Comparison of ENCODE assay signal across 15 mouse cellular contexts in genomic region chr9:27277401-27278087, GRCm38 (mm10). TPM values are rescaled to one million over a fixed set of nuclear protein-coding genes. Genes with fewer than 3 reads are reported as not detected.
"Had no signal": no experiment of that assay in that cellular context is flagged by ENCODE, and none has a peak within 500 bp of the region (broad histone marks: within the 10 kb centered on the region; RNA-seq: fewer than 3 reads in every experiment).

No protein-coding gene starts in this region.

- ATAC-seq: lung, postnatal 0 days; midbrain, embryonic 13.5 days had no signal

- H3K27ac ChIP-seq: limb, embryonic 13.5 days; liver, embryonic 15.5 days; macrophage; midbrain, embryonic 13.5 days; neural tube, embryonic 15.5 days had no signal

- H3K4me2 ChIP-seq: limb, embryonic 13.5 days; liver, embryonic 11.5 days; liver, embryonic 15.5 days; midbrain, embryonic 13.5 days; neural tube, embryonic 15.5 days had no signal

- H3K36me3 ChIP-seq: limb, embryonic 13.5 days; liver, embryonic 15.5 days; midbrain, embryonic 13.5 days; neural tube, embryonic 15.5 days had no signal

- DNase-seq: kidney, adult 2 months; kidney, postnatal 14 days; left cerebral cortex, postnatal 4 days; lung, adult 2 months; spleen, adult 18-20 months; thymus, postnatal 36 days had no signal

- H3K4me1 ChIP-seq: liver, embryonic 15.5 days had no signal

- H3K9ac ChIP-seq: limb, embryonic 13.5 days; liver, embryonic 15.5 days; midbrain, embryonic 13.5 days; neural tube, embryonic 15.5 days had no signal

- H3K4me3 ChIP-seq: limb, embryonic 13.5 days; liver, embryonic 15.5 days; midbrain, embryonic 13.5 days; myocyte; neural tube, embryonic 15.5 days had no signal

- H3K9me3 ChIP-seq: limb, embryonic 13.5 days; liver, embryonic 15.5 days; midbrain, embryonic 13.5 days; neural tube, embryonic 15.5 days had no signal

- H3K27me3 ChIP-seq: limb, embryonic 13.5 days; liver, embryonic 15.5 days; midbrain, embryonic 13.5 days; neural tube, embryonic 15.5 days had no signal

RNA-seq across cellular contexts. Expression of gene Igsf9b, which starts 21.5 kb away (rescaled TPM):
- total RNA-seq: megakaryocyte-erythroid progenitor cell, adult 5-6 weeks had no signal
- polyA plus RNA-seq: macrophage had no signal
